Mouse (Mus musculus) spleen, postnatal 14 days (tissue): ENCODE measurements around the gene Ip6k1.

Experiments
- DNase-seq, 2 experiments: peaks; one replicate each; pipeline ENCODE4 v3.0.0; 2021 to 2022; ENCODE audit warnings: low spot score in 2 of 2

The Ip6k1 gene

GRCm38 (mm10) chr9:108094998-108095411 is 92.7 kb downstream of the Ip6k1 start:
- peak; percentile 72 to 78 for DNase-seq

- peak; percentile 47 to 71 for DNase-seq
Measured at GRCm38 (mm10) chr9:108095518-108095917, 93.2 kb downstream of the Ip6k1 start.

GRCm38 (mm10) chr9:108095949-108096712 is 93.8 kb downstream of the Ip6k1 start:
- no peak for DNase-seq
